Comparison of ENCODE assay signal across 26 mouse cellular contexts in genomic region chr17:81005292-81005691, GRCm38 (mm10). TPM values are rescaled to one million over a fixed set of nuclear protein-coding genes. Genes with fewer than 3 reads are reported as not detected.
DNase-seq lines count a peak whose midpoint lies in the region; ATAC-seq lines count a peak whose summit lies in the region.
"Had no signal": no experiment of that assay in that cellular context is flagged by ENCODE, and none has a peak within 500 bp of the region (broad histone marks: within the 10 kb centered on the region; RNA-seq: fewer than 3 reads in every experiment).

No protein-coding gene starts in this region.

- no peak for ATAC-seq in forebrain, embryonic 14.5 days
- ATAC-seq in forebrain, embryonic 12.5 days (ENCODE audit: low FRiP score), result no peak
- ATAC-seq in heart, embryonic 13.5 days (ENCODE audit: extremely low read depth, insufficient number of reproducible peaks, low FRiP score, low TSS enrichment), result no peak
- no peak for ATAC-seq in hindbrain, embryonic 13.5 days (ENCODE audit: low FRiP score)
- no peak for ATAC-seq in hindbrain, embryonic 16.5 days
- ATAC-seq in neural tube, embryonic 14.5 days (ENCODE audit: low read depth), result peak; percentile 22; the same call in 1 of the 2 replicates
- ATAC-seq: lung, postnatal 0 days had no signal

- H3K27me3 ChIP-seq in forebrain, embryonic 14.5 days (replicated peaks; ENCODE audit: control insufficient read depth, insufficient read depth, low read length), result no peaks in the 10 kb centered on the region
- H3K27me3 ChIP-seq in forebrain, embryonic 12.5 days, result no peaks in the 10 kb centered on the region
- no peaks in the 10 kb centered on the region for H3K27me3 ChIP-seq in heart, embryonic 13.5 days (replicated peaks)
- H3K27me3 ChIP-seq in hindbrain, embryonic 13.5 days, result no peaks in the 10 kb centered on the region
- no peaks in the 10 kb centered on the region for H3K27me3 ChIP-seq in hindbrain, embryonic 16.5 days (replicated peaks; ENCODE audit: control insufficient read depth, insufficient read depth, low read length)
- H3K27me3 ChIP-seq in neural tube, embryonic 14.5 days (ENCODE audit: control insufficient read depth, insufficient read depth, low read length), result no peaks in the 10 kb centered on the region
- H3K27me3 ChIP-seq: hindbrain, embryonic 12.5 days; limb, embryonic 15.5 days; liver, embryonic 13.5 days had no signal

- no peak overlapping the region for H3K4me2 ChIP-seq in forebrain, embryonic 14.5 days (ENCODE audit: low read length)
- H3K4me2 ChIP-seq in forebrain, embryonic 12.5 days, result no peak overlapping the region
- no peak overlapping the region for H3K4me2 ChIP-seq in heart, embryonic 13.5 days
- no peak overlapping the region for H3K4me2 ChIP-seq in hindbrain, embryonic 13.5 days
- no peak overlapping the region for H3K4me2 ChIP-seq in hindbrain, embryonic 16.5 days (ENCODE audit: low read length)
- H3K4me2 ChIP-seq in neural tube, embryonic 14.5 days (ENCODE audit: low read depth, low read length), result no peak overlapping the region
- H3K4me2 ChIP-seq: hindbrain, embryonic 12.5 days; limb, embryonic 15.5 days; liver, embryonic 13.5 days had no signal

- DNase-seq in forebrain, embryonic 14.5 days (ENCODE audit: low spot score), result peak; percentile 34
- DNase-seq in heart, adult 18-20 months, result no peak
- DNase-seq: adrenal gland, adult 8-10 months; cerebellum, adult 8-10 months; cerebellum, postnatal 25 days; heart, postnatal 36 days; kidney, adult 11 months; kidney, postnatal 14 days; layer of hippocampus, adult 9-11 months; liver, embryonic 13.5 days; lung, adult 18-20 months; lung, postnatal 4 days; midbrain, embryonic 14.5 days; right cerebral cortex, postnatal 14 days; thymus, postnatal 4 days had no signal

- no peak overlapping the region for H3K4me3 ChIP-seq in forebrain, embryonic 14.5 days (ENCODE audit: low read depth, low read length)
- no peak overlapping the region for H3K4me3 ChIP-seq in forebrain, embryonic 12.5 days (replicated peaks)
- H3K4me3 ChIP-seq in heart, embryonic 13.5 days, result no peak overlapping the region
- H3K4me3 ChIP-seq in hindbrain, embryonic 13.5 days, result no peak overlapping the region
- no peak overlapping the region for H3K4me3 ChIP-seq in hindbrain, embryonic 16.5 days (ENCODE audit: low read length)
- H3K4me3 ChIP-seq in neural tube, embryonic 14.5 days (ENCODE audit: low read depth, low read length), result no peak overlapping the region
- H3K4me3 ChIP-seq: hindbrain, embryonic 12.5 days; limb, embryonic 10.5 days; limb, embryonic 15.5 days; liver, embryonic 13.5 days; megakaryocyte, embryonic 14.5 days had no signal

- no peak overlapping the region for H3K9ac ChIP-seq in forebrain, embryonic 14.5 days (ENCODE audit: low read length)
- no peak overlapping the region for H3K9ac ChIP-seq in forebrain, embryonic 12.5 days
- no peak overlapping the region for H3K9ac ChIP-seq in heart, embryonic 13.5 days
- H3K9ac ChIP-seq in hindbrain, embryonic 13.5 days, result no peak overlapping the region
- H3K9ac ChIP-seq in hindbrain, embryonic 16.5 days (ENCODE audit: low read depth, low read length), result no peak overlapping the region
- H3K9ac ChIP-seq in neural tube, embryonic 14.5 days (replicated peaks; ENCODE audit: low read depth, low read length), result no peak overlapping the region
- H3K9ac ChIP-seq: hindbrain, embryonic 12.5 days; limb, embryonic 15.5 days; liver, embryonic 13.5 days had no signal

- peaks cover 9% of the 10 kb centered on the region; the same call in 1 of the 2 replicates for H3K36me3 ChIP-seq in forebrain, embryonic 14.5 days (ENCODE audit: control insufficient read depth, insufficient read depth, low read length)
- no peaks in the 10 kb centered on the region for H3K36me3 ChIP-seq in forebrain, embryonic 12.5 days (replicated peaks)
- no peaks in the 10 kb centered on the region for H3K36me3 ChIP-seq in heart, embryonic 13.5 days
- peaks cover 3% of the 10 kb centered on the region; the same call in 1 of the 2 replicates for H3K36me3 ChIP-seq in hindbrain, embryonic 13.5 days
- H3K36me3 ChIP-seq in hindbrain, embryonic 16.5 days (ENCODE audit: control insufficient read depth, insufficient read depth, low read length), result no peaks in the 10 kb centered on the region
- H3K36me3 ChIP-seq in neural tube, embryonic 14.5 days (ENCODE audit: control insufficient read depth, insufficient read depth, low read length), result no peaks in the 10 kb centered on the region
- H3K36me3 ChIP-seq: G1E; hindbrain, embryonic 12.5 days; limb, embryonic 10.5 days; limb, embryonic 15.5 days; liver, embryonic 13.5 days had no signal

- H3K9me3 ChIP-seq in forebrain, embryonic 14.5 days (replicated peaks; ENCODE audit: control insufficient read depth, low read length), result no peaks in the 10 kb centered on the region
- no peaks in the 10 kb centered on the region for H3K9me3 ChIP-seq in forebrain, embryonic 12.5 days
- H3K9me3 ChIP-seq in heart, embryonic 13.5 days, result no peaks in the 10 kb centered on the region
- H3K9me3 ChIP-seq in hindbrain, embryonic 13.5 days, result no peaks in the 10 kb centered on the region
- H3K9me3 ChIP-seq in hindbrain, embryonic 16.5 days (ENCODE audit: control insufficient read depth, low read length), result no peaks in the 10 kb centered on the region
- H3K9me3 ChIP-seq in neural tube, embryonic 14.5 days (ENCODE audit: control insufficient read depth, low read length), result no peaks in the 10 kb centered on the region
- H3K9me3 ChIP-seq: G1E; hindbrain, embryonic 12.5 days; limb, embryonic 10.5 days; limb, embryonic 15.5 days; liver, embryonic 13.5 days had no signal

- H3K27ac ChIP-seq in forebrain, embryonic 14.5 days (ENCODE audit: low read depth, low read length), result no peak overlapping the region
- H3K27ac ChIP-seq in forebrain, embryonic 12.5 days, result no peak overlapping the region
- peak overlapping the region; percentile 55; the same call in 1 of the 2 replicates for H3K27ac ChIP-seq in heart, embryonic 13.5 days (replicated peaks)
- H3K27ac ChIP-seq in hindbrain, embryonic 13.5 days, result peak overlapping the region; percentile 35; the same call in 1 of the 2 replicates
- H3K27ac ChIP-seq in hindbrain, embryonic 16.5 days (ENCODE audit: low read depth, low read length), result no peak overlapping the region
- H3K27ac ChIP-seq in neural tube, embryonic 14.5 days (ENCODE audit: low read depth, low read length), result no peak overlapping the region; the same call in 1 of the 2 replicates
- H3K27ac ChIP-seq: hindbrain, embryonic 12.5 days; limb, embryonic 10.5 days; limb, embryonic 15.5 days; liver, embryonic 13.5 days had no signal

- 29% methylated on average over 8 of the region's 8 CpGs for WGBS in forebrain, embryonic 14.5 days
- WGBS in forebrain, embryonic 12.5 days, result 51% methylated on average over 8 of the region's 8 CpGs
- WGBS in heart, embryonic 13.5 days, result 57% methylated on average over 8 of the region's 8 CpGs
- WGBS in hindbrain, embryonic 13.5 days, result 60% methylated on average over 8 of the region's 8 CpGs
- 51% methylated on average over 8 of the region's 8 CpGs for WGBS in hindbrain, embryonic 16.5 days
- WGBS in neural tube, embryonic 14.5 days, result 34% methylated on average over 8 of the region's 8 CpGs

- peaks cover 2% of the 10 kb centered on the region; the same call in 1 of the 2 replicates for H3K4me1 ChIP-seq in forebrain, embryonic 14.5 days (ENCODE audit: control insufficient read depth, insufficient read depth, low read length)
- H3K4me1 ChIP-seq in forebrain, embryonic 12.5 days, result peaks cover 12% of the 10 kb centered on the region; the same call in 1 of the 2 replicates
- H3K4me1 ChIP-seq in heart, embryonic 13.5 days, result peaks cover 39% of the 10 kb centered on the region
- peaks cover 24% of the 10 kb centered on the region for H3K4me1 ChIP-seq in hindbrain, embryonic 13.5 days (replicated peaks)
- peaks cover 4% of the 10 kb centered on the region; the same call in 1 of the 2 replicates for H3K4me1 ChIP-seq in hindbrain, embryonic 16.5 days (ENCODE audit: control insufficient read depth, insufficient read depth, low read depth, low read length)
- H3K4me1 ChIP-seq in neural tube, embryonic 14.5 days (ENCODE audit: control insufficient read depth, insufficient read depth, low read length), result peaks cover 9% of the 10 kb centered on the region; the same call in 1 of the 2 replicates
- H3K4me1 ChIP-seq: liver, embryonic 13.5 days; megakaryocyte, embryonic 14.5 days had no signal

RNA-seq across cellular contexts. Expression of gene Thumpd2, which starts 59.6 kb away (rescaled TPM):
- 10.1 and 10.3 TPM in 2 replicates for polyA plus RNA-seq in forebrain, embryonic 14.5 days (2014; fragmentation: Nextera tagmentation; extraction: Ambion mirVana)
- 15.0 and 15.5 TPM in 2 replicates for polyA plus RNA-seq in forebrain, embryonic 12.5 days (2016; fragmentation: Nextera tagmentation; extraction: Ambion mirVana)
- polyA plus RNA-seq in heart, embryonic 13.5 days (2015; fragmentation: Nextera tagmentation; extraction: Ambion mirVana), result 8.9 and 9.5 TPM in 2 replicates
- total RNA-seq in heart, adult 18-20 months (2021), result 1 to 10 TPM; 3.5 to 3.6 TPM
- 9.3 and 9.7 TPM in 2 replicates for polyA plus RNA-seq in hindbrain, embryonic 13.5 days (2015; fragmentation: Nextera tagmentation; extraction: Ambion mirVana)
- polyA plus RNA-seq in hindbrain, embryonic 16.5 days (2015; fragmentation: Nextera tagmentation; extraction: Ambion mirVana), result 7.6 and 7.8 TPM in 2 replicates
- 8.6 and 9.7 TPM in 2 replicates for polyA plus RNA-seq in neural tube, embryonic 14.5 days (2014; fragmentation: Nextera tagmentation; extraction: Ambion mirVana)

Comparison
In these comparisons a context has a peak if more than half of its experiments do, and no peak if none do; other contexts are left out.
1. H3K27ac ChIP-seq: peak in heart, embryonic 13.5 days (single experiment) and hindbrain, embryonic 13.5 days (single experiment); none in forebrain, embryonic 14.5 days (single experiment), forebrain, embryonic 12.5 days (single experiment), hindbrain, embryonic 16.5 days (single experiment) and neural tube, embryonic 14.5 days (single experiment).